Mouse (Mus musculus): ENCODE data around the gene Pxylp1. TPM values are rescaled to one million over a fixed set of nuclear protein-coding genes. Genes with fewer than 3 reads are reported as not detected.

Pxylp1 gene
- total and polyA plus RNA-seq, 3 experiments = 7.8 to 10.1 (median 8.3) TPM

DNA sequence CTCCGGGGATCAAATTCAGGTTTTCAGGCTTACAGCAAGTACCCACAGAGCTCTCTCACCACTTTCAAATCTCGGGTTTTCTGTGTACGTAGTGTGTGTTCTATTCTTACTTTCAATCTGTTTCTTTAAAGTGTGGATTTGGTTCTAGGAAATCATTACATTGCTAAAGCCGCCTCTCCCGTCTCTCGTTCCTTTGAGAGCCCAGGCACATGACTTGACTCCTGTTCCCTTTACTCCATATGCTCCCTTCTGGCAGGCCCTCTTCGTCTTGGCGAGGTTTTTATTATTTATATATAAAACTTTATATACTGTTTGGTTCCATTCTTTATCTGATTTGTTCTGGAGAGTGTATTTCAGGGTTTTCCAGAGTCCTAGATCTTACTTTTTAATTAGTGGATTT lies 40.3 kb upstream of the Pxylp1 start:
- Histone ChIP-seq H3K27me3 (replicated peaks) (peaks cover 21% of the 10 kb centered on the region), H3K36me3 (replicated peaks in 1 of 2; ENCODE audit: control insufficient read depth in 1 of 2, insufficient read depth in 1 of 2, low read length in 1 of 2) (no peaks in the 10 kb centered on the region), H3K9ac (ENCODE audit: insufficient read depth, low read depth) (no peak overlapping the region), H3K4me3 (replicated peaks in 1 of 3; ENCODE audit: low read depth in 2 of 3, low read length in 2 of 3, poor library complexity in 1 of 3) (no peak overlapping the region), H3K4me1 (ENCODE audit: control insufficient read depth in 1 of 2, insufficient read depth in 2 of 2) (no peaks in the 10 kb centered on the region), H3K27ac (ENCODE audit: insufficient read depth, low read depth) (no peak overlapping the region), H3K9me3 (replicated peaks; ENCODE audit: low read length) (peaks cover 5% of the 10 kb centered on the region), H3K4me2 (ENCODE audit: insufficient read depth, low read depth, poor library complexity, severe bottlenecking) (no peak overlapping the region), H3K79me2 (replicated peaks; ENCODE audit: control insufficient read depth, extremely low read depth, insufficient read depth, poor library complexity, severe bottlenecking) (no peaks in the 10 kb centered on the region)
- in situ Hi-C loops (cut with MboI; ENCODE audit: low pct_ligation_motif_present, low pct_unique_long_range_greater_than_20kb, low sequenced_read_pairs) (no loop called here), dilution Hi-C loops (cut with MboI; ENCODE audit: extremely low pct_ligation_motif_present, extremely low pct_unique_long_range_greater_than_20kb, low sequenced_read_pairs) (no loop called here)
- DNase-seq (ENCODE audit: extremely low read depth) = no peak
- TF ChIP-seq UBTF (IDR thresholded peaks at IDR 0.05; ENCODE audit: low read depth, low read length) = no peak
- TF ChIP-seq MEF2A (IDR thresholded peaks at IDR 0.05; ENCODE audit: borderline replicate concordance, low read depth, low read length) = no peak
- no peak for TF ChIP-seq SIN3A (IDR thresholded peaks at IDR 0.05; ENCODE audit: low read length)
- no peak for TF ChIP-seq RAD21 (IDR thresholded peaks at IDR 0.05; ENCODE audit: low read depth, low read length)
- TF ChIP-seq PAX5 (IDR thresholded peaks at IDR 0.05; ENCODE audit: low read length) = no peak
- no peak for TF ChIP-seq USF2 (conservative IDR thresholded peaks at IDR 0.05; ENCODE audit: low read depth, low read length)
- TF ChIP-seq GABPA (IDR thresholded peaks at IDR 0.05; ENCODE audit: insufficient replicate concordance, low read depth, low read length) = no peak

GRCm38 (mm10) chr9:96923577-96924316 lies 31.3 kb upstream of the Pxylp1 start:
- no peak overlapping the region for H3K27ac ChIP-seq (ENCODE audit: insufficient read depth, low read depth)
- no peak overlapping the region for H3K4me2 ChIP-seq (ENCODE audit: insufficient read depth, low read depth, poor library complexity, severe bottlenecking)
- peaks cover 16% of the 10 kb centered on the region for H3K9me3 ChIP-seq (replicated peaks; ENCODE audit: low read length)
- in situ Hi-C loops (cut with MboI; ENCODE audit: low pct_ligation_motif_present, low pct_unique_long_range_greater_than_20kb, low sequenced_read_pairs) = loop anchor here (10.0 kb wide), 2 partner anchors 141 to 241 kb away; no protein-coding TSS in a partner anchor
- H3K9ac ChIP-seq (ENCODE audit: insufficient read depth, low read depth) = no peak overlapping the region
- no peak overlapping the region for H3K4me3 ChIP-seq (replicated peaks in 1 of 3; ENCODE audit: low read depth in 2 of 3, low read length in 2 of 3, poor library complexity in 1 of 3)
- H3K27me3 ChIP-seq (replicated peaks) = peaks cover 18% of the 10 kb centered on the region
- H3K36me3 ChIP-seq (replicated peaks in 1 of 2; ENCODE audit: control insufficient read depth in 1 of 2, insufficient read depth in 1 of 2, low read length in 1 of 2) = no peaks in the 10 kb centered on the region
- no peak for TF ChIP-seq USF1 (IDR thresholded peaks at IDR 0.05; ENCODE audit: low read depth, low read length)
- TF ChIP-seq MAZ (IDR thresholded peaks at IDR 0.05; ENCODE audit: low read depth, low read length) = no peak
- TF ChIP-seq MXI1 (IDR thresholded peaks at IDR 0.05; ENCODE audit: low read depth, low read length) = no peak
- TF ChIP-seq GABPA (IDR thresholded peaks at IDR 0.05; ENCODE audit: insufficient replicate concordance, low read depth, low read length) = no peak
- TF ChIP-seq ETS1 (conservative IDR thresholded peaks at IDR 0.05; ENCODE audit: low read depth, low read length) = no peak
- TF ChIP-seq E2F4 (IDR thresholded peaks at IDR 0.05; ENCODE audit: insufficient replicate concordance, low read depth, low read length) = no peak
- TF ChIP-seq MEF2A (IDR thresholded peaks at IDR 0.05; ENCODE audit: borderline replicate concordance, low read depth, low read length) = no peak
- TF ChIP-seq MAFK (IDR thresholded peaks at IDR 0.05; ENCODE audit: insufficient replicate concordance, low read length) = no peak
- no peak for TF ChIP-seq KAT2A (IDR thresholded peaks at IDR 0.05; ENCODE audit: insufficient replicate concordance, low read length)
- TF ChIP-seq JUN (IDR thresholded peaks at IDR 0.05; ENCODE audit: insufficient read depth, low read depth, low read length) = no peak
- TF ChIP-seq IRF4 (IDR thresholded peaks at IDR 0.05; ENCODE audit: low read depth, low read length) = no peak
- TF ChIP-seq CTCF (conservative IDR thresholded peaks at IDR 0.05 in 1 of 2, IDR thresholded peaks at IDR 0.05 in 1 of 2; ENCODE audit: low read depth in 2 of 2, low read length in 2 of 2) = no peak
- TF ChIP-seq POLR2AphosphoS2 (IDR thresholded peaks at IDR 0.05; ENCODE audit: low read depth, low read length) = no peak
- TF ChIP-seq ZMIZ1 (IDR thresholded peaks at IDR 0.05; ENCODE audit: low read depth, low read length) = no peak
- TF ChIP-seq NELFE (IDR thresholded peaks at IDR 0.05; ENCODE audit: low read depth, low read length) = no peak
- no peak for TF ChIP-seq ZNF384 (IDR thresholded peaks at IDR 0.05; ENCODE audit: low read depth, low read length)
- dilution Hi-C loops (cut with MboI; ENCODE audit: extremely low pct_ligation_motif_present, extremely low pct_unique_long_range_greater_than_20kb, low sequenced_read_pairs) = no loop called here
- H3K4me1 ChIP-seq (ENCODE audit: control insufficient read depth in 1 of 2, insufficient read depth in 2 of 2) = peaks cover 0 to 3% of the 10 kb centered on the region in 2 experiments; a peak in 2 of 4 replicates
- no peaks in the 10 kb centered on the region for H3K79me2 ChIP-seq (replicated peaks; ENCODE audit: control insufficient read depth, extremely low read depth, insufficient read depth, poor library complexity, severe bottlenecking)
- no peak for DNase-seq (ENCODE audit: extremely low read depth)
